Mouse (Mus musculus): ENCODE measurements around the gene Stambpl1.

- TF ChIP-seq EP300 (IDR thresholded peaks at IDR 0.05; ENCODE audit: low read depth), result no peak
- no peak for TF ChIP-seq CTCF (IDR thresholded peaks at IDR 0.05; ENCODE audit: low read depth)
These were observed 18.0 kb downstream of the Stambpl1 start for GRCm38 (mm10) chr19:34209930-34210581.
